Mouse (Mus musculus) megakaryocyte, embryonic 14.5 days (primary cell): ENCODE results near the gene Olfr1436.

Experiments
- FLI1 ChIP-seq: IDR thresholded peaks from 2 replicates; pipeline ENCODE4 v1.6.1; 2012; ENCODE audit warnings: low read length, inconsistent platforms, mixed read lengths
- GATA1 ChIP-seq: IDR thresholded peaks from 3 replicates; pipeline ENCODE4 v1.6.1; 2012; ENCODE audit warnings: mixed read lengths, low read length, inconsistent platforms, borderline replicate concordance

- TF ChIP-seq GATA1 (no peak), FLI1 (no peak)
These were observed 38.2 kb downstream of the Olfr1436 start, which contains the start of gene Olfr235 for GRCm38 (mm10) chr19:12260732-12261131.
